Comparison of ENCODE assay signal across 15 mouse cellular contexts in genomic region chrX:43397957-43398356, GRCm38 (mm10). TPM values are rescaled to one million over a fixed set of nuclear protein-coding genes. Genes with fewer than 3 reads are reported as not detected.
DNase-seq lines count a peak whose midpoint lies in the region.
"Had no signal": no experiment of that assay in that cellular context is flagged by ENCODE, and none has a peak within 500 bp of the region (broad histone marks: within the 10 kb centered on the region; RNA-seq: fewer than 3 reads in every experiment).

No protein-coding gene starts in this region.

- DNase-seq in left cerebral cortex, adult 11 months (ENCODE audit: low spot score), result peak; percentile 0
- DNase-seq in left cerebral cortex, postnatal 10 days (ENCODE audit: extremely low spot score in 1 of 2, low spot score in 2 of 2), result no peak
- DNase-seq in brain, adult 2 months (ENCODE audit: low read depth, low spot score), result peak; percentile 47
- peak; percentile 13 for DNase-seq in telencephalon, adult 2 months (ENCODE audit: low read depth, low spot score)
- DNase-seq in kidney, postnatal 14 days, result no peak
- DNase-seq: adrenal gland, adult 2 months; adrenal gland, postnatal 10 days; adrenal gland, postnatal 25 days; cerebellum, adult 11-12 months; cerebellum, adult 2 months; cerebellum, adult 9-10 months; cerebellum, postnatal 10 days; cerebellum, postnatal 25 days; forebrain, postnatal 0 days had no signal

- intact Hi-C loops in left cerebral cortex, postnatal 10 days (cut with DNase I), result no loop called here

RNA-seq across cellular contexts. Expression of gene Tenm1, which starts 31.0 kb away (rescaled TPM):
- total RNA-seq in left cerebral cortex, postnatal 10 days (2021), result 10 to 100 TPM; 77.8 to 84.5 TPM
- total RNA-seq: MEL had no signal

Comparison
In these comparisons a context has a peak if more than half of its experiments do, and no peak if none do; other contexts are left out.
1. DNase-seq: peak in left cerebral cortex, adult 11 months (single experiment), brain, adult 2 months (single experiment) and telencephalon, adult 2 months (single experiment); none in left cerebral cortex, postnatal 10 days (0 of 2) and kidney, postnatal 14 days (single experiment).